Mouse (Mus musculus) heart, embryonic 16.5 days (tissue): ENCODE results near the gene Urb1. TPM values are rescaled to one million over a fixed set of nuclear protein-coding genes. Genes with fewer than 3 reads are reported as not detected.

Source experiments
- ATAC-seq: fragments of 200-750 bp; cut with Nextera tagmentation; replicated peaks from 2 replicates; pipeline ENCODE4 v1.8.0; 2017; ENCODE audit warnings: moderate number of reproducible peaks; ENCODE audit not compliant: insufficient read depth, low FRiP score; ENCODE audit errors: extremely low read depth
- H3K27ac ChIP-seq: fragments of 300-500 bp; sonication (generic); 2 replicates; pipeline ENCODE4 v1.5.1; 2014; ENCODE audit warnings: mild to moderate bottlenecking, low read length, control low read depth, moderate library complexity
- H3K27me3 ChIP-seq: fragments of 300-500 bp; sonication (generic); 2 replicates; pipeline ENCODE4 v1.6.1; 2014; ENCODE audit warnings: low read length, mixed read lengths; ENCODE audit not compliant: control insufficient read depth, insufficient read depth
- H3K36me3 ChIP-seq: fragments of 300-500 bp; sonication (generic); 2 replicates; pipeline ENCODE4 v1.6.1; 2014; ENCODE audit not compliant: control insufficient read depth, insufficient read depth
- H3K4me1 ChIP-seq: fragments of 300-500 bp; sonication (generic); 2 replicates; pipeline ENCODE4 v1.6.1; 2014; ENCODE audit warnings: low read length, mixed read lengths; ENCODE audit not compliant: control insufficient read depth, insufficient read depth
- H3K4me2 ChIP-seq: fragments of 300-500 bp; sonication (generic); 2 replicates; pipeline ENCODE4 v1.6.1; 2014; ENCODE audit warnings: low read depth, mild to moderate bottlenecking, control low read depth, low read length
- H3K4me3 ChIP-seq: fragments of 300-500 bp; sonication (generic); 2 replicates; pipeline ENCODE4 v1.5.1; 2014; ENCODE audit warnings: mild to moderate bottlenecking, control low read depth, low read length
- H3K9ac ChIP-seq: fragments of 300-500 bp; sonication (generic); 2 replicates; pipeline ENCODE4 v1.6.1; 2014; ENCODE audit warnings: low read length, control low read depth
- H3K9me3 ChIP-seq: fragments of 300-500 bp; sonication (generic); replicated peaks from 2 replicates; pipeline ENCODE4 v1.6.1; 2016; ENCODE audit warnings: low read length; ENCODE audit not compliant: control insufficient read depth
- WGBS: fragments of 180-500 bp; shearing (Covaris S2); extraction: QIAGEN DNeasy Blood & Tissue Kit; methylation state at CpG from one replicate; pipeline ENCODE4 v1.1.7; 2014; 5-methylcytosine and 5-hydroxymethylcytosine counted together
- polyA plus RNA-seq: library from polyadenylated mRNA; unstranded; fragments of >200 nt; fragmentation: Nextera tagmentation; extraction: Ambion mirVana; gene quantifications from 2 replicates; pipeline ENCODE4 v1.2.1, GENCODE M21; 2015

Urb1 gene
- polyA plus RNA-seq, 1 experiment from 2014 or later = 7.2 TPM

GRCm38 (mm10) chr16:90810716-90811256, 573 bp upstream of the Urb1 start:
- ATAC-seq = no peak; the same call in 1 of the 2 replicates
- Histone ChIP-seq H3K9ac (peak overlapping the region; percentile 69), H3K36me3 (no peaks in the 10 kb centered on the region), H3K27me3 (no peaks in the 10 kb centered on the region), H3K9me3 (no peaks in the 10 kb centered on the region), H3K4me3 (peak overlapping the region; percentile 68), H3K4me2 (peak overlapping the region; percentile 67), H3K4me1 (peaks cover 9% of the 10 kb centered on the region), H3K27ac (peak overlapping the region; percentile 83)
- 45% methylated on average over 11 of the region's 11 CpGs for WGBS

GRCm38 (mm10) chr16:90804466-90804865, 5.7 kb downstream of the Urb1 start:
- Histone ChIP-seq H3K4me1 (peaks cover 17% of the 10 kb centered on the region), H3K9ac (no peak overlapping the region), H3K9me3 (no peaks in the 10 kb centered on the region), H3K27me3 (no peaks in the 10 kb centered on the region), H3K4me2 (no peak overlapping the region), H3K27ac (no peak overlapping the region), H3K36me3 (peaks cover 13% of the 10 kb centered on the region), H3K4me3 (no peak overlapping the region)
- 90% methylated on average over 5 of the region's 5 CpGs for WGBS
- ATAC-seq = no peak

GRCm38 (mm10) chr16:90801928-90802327, 8.3 kb downstream of the Urb1 start:
- no peaks in the 10 kb centered on the region for H3K27me3 ChIP-seq
- peaks cover 16% of the 10 kb centered on the region for H3K36me3 ChIP-seq
- H3K4me1 ChIP-seq = peaks cover 28% of the 10 kb centered on the region
- ATAC-seq = no peak
- no peaks in the 10 kb centered on the region for H3K9me3 ChIP-seq
- H3K27ac ChIP-seq = no peak overlapping the region
- H3K4me2 ChIP-seq = no peak overlapping the region
- 52% methylated on average over 3 of the region's 3 CpGs for WGBS
- H3K4me3 ChIP-seq = no peak overlapping the region
- H3K9ac ChIP-seq = no peak overlapping the region

- H3K27ac ChIP-seq = no peak overlapping the region
- 85% methylated on average over 5 of the region's 5 CpGs for WGBS
- H3K9me3 ChIP-seq = no peaks in the 10 kb centered on the region
- no peak for ATAC-seq
- H3K36me3 ChIP-seq = peaks cover 16% of the 10 kb centered on the region
- no peak overlapping the region for H3K4me3 ChIP-seq
- no peak overlapping the region for H3K4me2 ChIP-seq
- H3K27me3 ChIP-seq = no peaks in the 10 kb centered on the region
- peaks cover 28% of the 10 kb centered on the region for H3K4me1 ChIP-seq
- no peak overlapping the region for H3K9ac ChIP-seq
Measured at GRCm38 (mm10) chr16:90801251-90801650, 9.0 kb downstream of the Urb1 start.

- Histone ChIP-seq H3K27me3 (no peaks in the 10 kb centered on the region), H3K4me2 (no peak overlapping the region), H3K4me3 (no peak overlapping the region), H3K9ac (no peak overlapping the region), H3K4me1 (peaks cover 28% of the 10 kb centered on the region), H3K9me3 (no peaks in the 10 kb centered on the region), H3K36me3 (peaks cover 18% of the 10 kb centered on the region), H3K27ac (peak overlapping the region; percentile 81)
- peak; percentile 92 for ATAC-seq
- 33% methylated on average over 10 of the region's 10 CpGs for WGBS
Measured at GRCm38 (mm10) chr16:90799840-90800239, 10.4 kb downstream of the Urb1 start.

GRCm38 (mm10) chr16:90798848-90799247, 11.4 kb downstream of the Urb1 start:
- H3K36me3 ChIP-seq = peaks cover 13% of the 10 kb centered on the region
- 72% methylated on average over 5 of the region's 5 CpGs for WGBS
- ATAC-seq = no peak

GRCm38 (mm10) chr16:90798446-90798845, 11.8 kb downstream of the Urb1 start:
- Histone ChIP-seq H3K4me3 (no peak overlapping the region), H3K9ac (no peak overlapping the region), H3K36me3 (peaks cover 10% of the 10 kb centered on the region), H3K27me3 (no peaks in the 10 kb centered on the region), H3K4me1 (peaks cover 28% of the 10 kb centered on the region), H3K4me2 (no peak overlapping the region), H3K27ac (peak overlapping the region; percentile 81), H3K9me3 (no peaks in the 10 kb centered on the region)
- no peak; the same call in 1 of the 2 replicates for ATAC-seq
- WGBS = 59% methylated on average over 8 of the region's 8 CpGs

More at GRCm38 (mm10) chr16:90798848-90799247, 11.4 kb downstream of the Urb1 start:
- H3K27ac ChIP-seq = peak overlapping the region; percentile 81
- no peak overlapping the region for H3K9ac ChIP-seq
- no peaks in the 10 kb centered on the region for H3K27me3 ChIP-seq
- no peak overlapping the region for H3K4me2 ChIP-seq
- peaks cover 28% of the 10 kb centered on the region for H3K4me1 ChIP-seq
- H3K9me3 ChIP-seq = no peaks in the 10 kb centered on the region
- H3K4me3 ChIP-seq = no peak overlapping the region

GRCm38 (mm10) chr16:90794708-90795107, 15.5 kb downstream of the Urb1 start:
- H3K27me3 ChIP-seq = no peaks in the 10 kb centered on the region
- no peak overlapping the region for H3K27ac ChIP-seq
- peaks cover 17% of the 10 kb centered on the region for H3K36me3 ChIP-seq
- H3K9me3 ChIP-seq = no peaks in the 10 kb centered on the region
- no peak overlapping the region for H3K9ac ChIP-seq
- H3K4me1 ChIP-seq = peaks cover 14% of the 10 kb centered on the region
- ATAC-seq = no peak
- no peak overlapping the region for H3K4me3 ChIP-seq
- no peak overlapping the region for H3K4me2 ChIP-seq

GRCm38 (mm10) chr16:90792500-90792899, 17.7 kb downstream of the Urb1 start:
- no peaks in the 10 kb centered on the region for H3K4me1 ChIP-seq
- WGBS = 58% methylated on average over 3 of the region's 3 CpGs
- no peaks in the 10 kb centered on the region for H3K27me3 ChIP-seq
- no peak overlapping the region for H3K4me2 ChIP-seq
- no peak for ATAC-seq
- no peak overlapping the region for H3K9ac ChIP-seq
- no peaks in the 10 kb centered on the region for H3K9me3 ChIP-seq
- no peak overlapping the region for H3K27ac ChIP-seq
- H3K4me3 ChIP-seq = no peak overlapping the region
- peaks cover 29% of the 10 kb centered on the region for H3K36me3 ChIP-seq
